Mouse (Mus musculus) MEL (cell line): ENCODE data around the gene Tmem200c. TPM values are rescaled to one million over a fixed set of nuclear protein-coding genes. Genes with fewer than 3 reads are reported as not detected.

Experiments used
- DNase-seq: peaks from one replicate; pipeline ENCODE4 v3.0.0; 2011; ENCODE audit warnings: low read depth, low spot score
- H3K27ac ChIP-seq: 2 replicates; pipeline ENCODE4 v1.5.1; 2012; ENCODE audit warnings: low read depth, mild to moderate bottlenecking, control low read depth, low read length, moderate library complexity; ENCODE audit not compliant: control insufficient read depth
- H3K27me3 ChIP-seq, 2 experiments: fragments of 150-350 bp in 1 of 2; sonication (generic) in 1 of 2; 2 replicates each; pipeline ENCODE4 v1.6.1; 2012; ENCODE audit warnings: low read length in 2 of 2, mild to moderate bottlenecking in 2 of 2, improper control_type of control experiment in 1 of 2, moderate library complexity in 1 of 2; ENCODE audit not compliant: insufficient read depth in 2 of 2, control insufficient read depth in 1 of 2
- H3K36me3 ChIP-seq, 2 experiments: 2 replicates each; pipeline ENCODE4 v1.6.1; 2012 to 2014; ENCODE audit warnings: low read length in 2 of 2, improper control_type of control experiment in 1 of 2, inconsistent platforms in 1 of 2, mild to moderate bottlenecking in 1 of 2; ENCODE audit not compliant: insufficient read depth in 2 of 2, control insufficient read depth in 1 of 2
- H3K4me1 ChIP-seq, 2 experiments: fragments of 150-350 bp in 1 of 2; sonication (generic) in 1 of 2; 2 replicates each; pipeline ENCODE4 v1.6.1; 2012; ENCODE audit warnings: low read length in 2 of 2, improper control_type of control experiment in 1 of 2, mild to moderate bottlenecking in 1 of 2; ENCODE audit not compliant: insufficient read depth in 2 of 2, control insufficient read depth in 1 of 2
- H3K4me3 ChIP-seq, 2 experiments: fragments of 150-350 bp in 1 of 2; sonication (generic) in 1 of 2; 2 replicates each; pipeline ENCODE4 v1.5.1; 2012; ENCODE audit warnings: low read depth in 2 of 2, low read length in 2 of 2, mild to moderate bottlenecking in 2 of 2, moderate library complexity in 2 of 2, control low read depth in 1 of 2, improper control_type of control experiment in 1 of 2; ENCODE audit not compliant: control insufficient read depth in 1 of 2, insufficient read depth in 1 of 2
- H3K79me2 ChIP-seq: 2 replicates; pipeline ENCODE4 v1.6.1; 2012; ENCODE audit warnings: mild to moderate bottlenecking, low read length, moderate library complexity; ENCODE audit not compliant: control insufficient read depth, poor library complexity, insufficient read depth
- H3K9ac ChIP-seq: 2 replicates; pipeline ENCODE4 v1.6.1; 2012; ENCODE audit warnings: low read depth, mild to moderate bottlenecking, control low read depth, low read length, moderate library complexity; ENCODE audit not compliant: control insufficient read depth, poor library complexity, severe bottlenecking
- H3K9me3 ChIP-seq: fragments of 150-350 bp; sonication (generic); replicated peaks from 2 replicates; pipeline ENCODE4 v1.6.1; 2012; ENCODE audit warnings: mild to moderate bottlenecking, low read length, improper control_type of control experiment, moderate library complexity; ENCODE audit not compliant: insufficient read depth
- CTCF ChIP-seq, 3 experiments: IDR thresholded peaks in 2 of 3; conservative IDR thresholded peaks in 1 of 3; 2 replicates each; pipeline ENCODE4 v1.5.1; 2011 to 2012; ENCODE audit warnings: low read length in 3 of 3, low read depth in 2 of 3, mild to moderate bottlenecking in 2 of 3, improper control_type of control experiment in 1 of 3, inconsistent platforms in 1 of 3, mixed read lengths in 1 of 3, moderate library complexity in 1 of 3; ENCODE audit not compliant: control insufficient read depth in 1 of 3, insufficient read depth in 1 of 3, poor library complexity in 1 of 3, severe bottlenecking in 1 of 3
- EP300 ChIP-seq, 2 experiments: IDR thresholded peaks; 2 replicates each; pipeline ENCODE4 v1.6.1; 2011; ENCODE audit warnings: improper control_type of control experiment in 2 of 2, low read length in 2 of 2, low read depth in 1 of 2, mild to moderate bottlenecking in 1 of 2
- ETS1 ChIP-seq: IDR thresholded peaks from 2 replicates; pipeline ENCODE4 v1.6.1; 2012; ENCODE audit warnings: low read depth, mild to moderate bottlenecking, inconsistent platforms, low read length, improper control_type of control experiment, moderate library complexity
- MAFK ChIP-seq: IDR thresholded peaks from 2 replicates; pipeline ENCODE4 v1.6.1; 2011; ENCODE audit warnings: low read depth, mild to moderate bottlenecking, low read length, improper control_type of control experiment, borderline replicate concordance
- MEF2A ChIP-seq: IDR thresholded peaks from 2 replicates; pipeline ENCODE4 v1.6.1; 2014; ENCODE audit warnings: low read depth, mild to moderate bottlenecking, inconsistent platforms, low read length, improper control_type of control experiment; ENCODE audit not compliant: poor library complexity, insufficient replicate concordance, severe bottlenecking; ENCODE audit errors: extremely low read depth
- MXI1 ChIP-seq: IDR thresholded peaks from 2 replicates; pipeline ENCODE4 v1.6.1; 2011; ENCODE audit warnings: mild to moderate bottlenecking, low read depth, low read length, improper control_type of control experiment
- MYB ChIP-seq: IDR thresholded peaks from 2 replicates; pipeline ENCODE4 v1.6.1; 2011; ENCODE audit warnings: mild to moderate bottlenecking, low read depth, low read length, improper control_type of control experiment
- NRF1 ChIP-seq: IDR thresholded peaks from 2 replicates; pipeline ENCODE4 v1.6.1; 2014; ENCODE audit warnings: low read depth, mild to moderate bottlenecking, inconsistent platforms, low read length, improper control_type of control experiment, moderate library complexity; ENCODE audit not compliant: poor library complexity, insufficient read depth, severe bottlenecking
- POLR2AphosphoS2 ChIP-seq: IDR thresholded peaks from 2 replicates; pipeline ENCODE4 v1.6.1; 2011; ENCODE audit warnings: low read length, improper control_type of control experiment
- SIN3A ChIP-seq: IDR thresholded peaks from 2 replicates; pipeline ENCODE4 v1.6.1; 2012; ENCODE audit warnings: low read length, improper control_type of control experiment, inconsistent platforms
- TAL1 ChIP-seq: IDR thresholded peaks from 2 replicates; pipeline ENCODE4 v1.6.1; 2012; ENCODE audit warnings: mild to moderate bottlenecking, inconsistent platforms, low read length, moderate library complexity, mixed read lengths
- TCF12 ChIP-seq: IDR thresholded peaks from 2 replicates; pipeline ENCODE4 v1.6.1; 2014; ENCODE audit warnings: low read depth, mild to moderate bottlenecking, inconsistent platforms, low read length, improper control_type of control experiment, moderate library complexity
- USF2 ChIP-seq, 2 experiments: IDR thresholded peaks; 2 replicates each; pipeline ENCODE4 v1.6.1; 2011 to 2012; ENCODE audit warnings: improper control_type of control experiment in 2 of 2, low read length in 2 of 2, borderline replicate concordance in 1 of 2, inconsistent platforms in 1 of 2, low read depth in 1 of 2, mild to moderate bottlenecking in 1 of 2; ENCODE audit not compliant: insufficient read depth in 1 of 2
- polyA plus RNA-seq, 2 experiments: library from polyadenylated mRNA; stranded (reverse) in 1 of 2; unstranded in 1 of 2; fragments of >175 nt in 1 of 2; fragments of >200 nt in 1 of 2; gene quantifications; 2 replicates each; pipeline versions ENCODE4 v1.2.1 to v1.2.4; 2012; ENCODE audit warnings: low replicate concordance in 2 of 2, low read depth in 1 of 2; ENCODE audit not compliant: insufficient read length in 2 of 2, insufficient read depth in 1 of 2, missing spikeins in 1 of 2
- total RNA-seq: library from RNA; depleted of rRNA; stranded (reverse); fragments of 300-350 nt; gene quantifications from 2 replicates; pipeline ENCODE4 v1.2.3, GENCODE M21; 2012

Gene Tmem200c
- total and polyA plus RNA-seq, 3 experiments = not detected

DNA sequence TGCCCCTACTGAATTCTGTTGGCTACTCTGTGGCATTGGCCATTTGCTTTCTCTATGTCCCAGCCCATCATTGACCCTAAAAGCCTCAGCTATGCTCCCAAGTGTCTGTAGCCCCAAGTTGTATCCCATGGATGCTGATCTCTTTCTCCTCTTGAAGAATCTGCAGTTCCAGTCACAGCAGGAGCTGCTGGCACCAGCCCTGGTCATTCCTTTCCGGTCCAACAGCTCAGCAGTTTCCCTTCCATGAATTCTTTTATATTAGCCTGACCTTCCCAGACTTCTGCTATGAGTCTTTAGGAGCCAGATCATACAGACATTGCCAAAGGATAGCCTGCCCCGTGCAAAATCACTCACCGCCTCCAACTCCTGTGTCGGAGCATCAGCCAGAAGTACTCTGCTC is 32.7 kb upstream of the Tmem200c start (continued):
- TF ChIP-seq MYB = no peak
- TF ChIP-seq MAFK = no peak
- TF ChIP-seq, all 39 proteins: peak for 0

GRCm38 (mm10) chr17:68836655-68837012 is 10.2 kb downstream of the Tmem200c start:
- no peak for DNase-seq
- Histone ChIP-seq H3K27ac (no peak overlapping the region), H3K79me2 (no peaks in the 10 kb centered on the region), H3K27me3 (no peaks in the 10 kb centered on the region), H3K9me3 (no peaks in the 10 kb centered on the region), H3K4me3 (no peak overlapping the region), H3K36me3 (no peaks in the 10 kb centered on the region)
- TF ChIP-seq USF2 (IDR thresholded peaks at IDR 0.05; ENCODE audit: borderline replicate concordance in 1 of 2, insufficient read depth in 1 of 2, low read depth in 1 of 2, low read length in 2 of 2) (no peak), TCF12 (no peak), CTCF (IDR thresholded peaks at IDR 0.05 in 2 of 3, conservative IDR thresholded peaks at IDR 0.05 in 1 of 3; ENCODE audit: control insufficient read depth in 1 of 3, insufficient read depth in 1 of 3, low read depth in 2 of 3, low read length in 3 of 3, poor library complexity in 1 of 3, severe bottlenecking in 1 of 3) (no peak), MAFK (no peak)
- TF ChIP-seq, all 39 proteins: peak for 0
- no peak overlapping the region for H3K9ac ChIP-seq
- no peaks in the 10 kb centered on the region for H3K4me1 ChIP-seq

GRCm38 (mm10) chr17:68837013-68837858 is 10.8 kb downstream of the Tmem200c start:
- H3K36me3 ChIP-seq = no peaks in the 10 kb centered on the region
- no peak overlapping the region for H3K9ac ChIP-seq
- DNase-seq = no peak
- H3K27ac ChIP-seq = no peak overlapping the region
- TF ChIP-seq EP300 (IDR thresholded peaks at IDR 0.05; ENCODE audit: low read depth in 1 of 2, low read length in 2 of 2) (no peak), SIN3A (no peak), POLR2AphosphoS2 (no peak), NRF1 (no peak), MEF2A (no peak), MXI1 (no peak), TAL1 (no peak), ETS1 (no peak)
- no peak overlapping the region for H3K4me3 ChIP-seq
- no peaks in the 10 kb centered on the region for H3K27me3 ChIP-seq
- no peaks in the 10 kb centered on the region for H3K4me1 ChIP-seq
- H3K9me3 ChIP-seq = no peaks in the 10 kb centered on the region
- no peaks in the 10 kb centered on the region for H3K79me2 ChIP-seq
